Comparison of ENCODE assay signal across 8 mouse cellular contexts in genomic region chr7:19265928-19266822, GRCm38 (mm10). TPM values are rescaled to one million over a fixed set of nuclear protein-coding genes. Genes with fewer than 3 reads are reported as not detected.
DNase-seq lines count a peak whose midpoint lies in the region; ATAC-seq and TF ChIP-seq lines count a peak whose summit lies in the region.
"Had no signal": no experiment of that assay in that cellular context is flagged by ENCODE, and none has a peak within 500 bp of the region (broad histone marks: within the 10 kb centered on the region; RNA-seq: fewer than 3 reads in every experiment).

No protein-coding gene starts in this region.

- TF ChIP-seq CTCF in spleen, adult 2 months (IDR thresholded peaks at IDR 0.05; ENCODE audit: extremely low read depth, insufficient read depth, insufficient read length, insufficient replicate concordance): no peak

- H3K4me2 ChIP-seq in heart, embryonic 12.5 days: peak overlapping the region; percentile 22; the same call in 1 of the 2 replicates
- peak overlapping the region; percentile 73 for H3K4me2 ChIP-seq in liver, embryonic 12.5 days

- peak; percentile 47 for DNase-seq in urinary bladder, postnatal 14 days (ENCODE audit: low spot score)
- no peak for DNase-seq in urinary bladder, postnatal 36 days (ENCODE audit: low spot score in 2 of 2)
- peak; percentile 64 to 80 for DNase-seq in spleen, adult 2 months (ENCODE audit: low read depth in 1 of 2, low spot score in 2 of 2)
- DNase-seq in gastrocnemius, postnatal 25 days: no peak
- DNase-seq in retina, postnatal 1 day: no peak

- peaks cover 65% of the 10 kb centered on the region for H3K36me3 ChIP-seq in heart, embryonic 12.5 days
- peaks cover 63% of the 10 kb centered on the region for H3K36me3 ChIP-seq in liver, embryonic 12.5 days
- H3K36me3 ChIP-seq in spleen, adult 2 months (ENCODE audit: control insufficient read depth, insufficient read depth, low read length): peaks cover 30% of the 10 kb centered on the region

- peak overlapping the region; percentile 49 for H3K9ac ChIP-seq in heart, embryonic 12.5 days
- H3K9ac ChIP-seq in liver, embryonic 12.5 days: peak overlapping the region; percentile 64

- no peaks in the 10 kb centered on the region for H3K9me3 ChIP-seq in heart, embryonic 12.5 days (replicated peaks)
- H3K9me3 ChIP-seq in liver, embryonic 12.5 days (replicated peaks): no peaks in the 10 kb centered on the region

- H3K27me3 ChIP-seq in heart, embryonic 12.5 days (replicated peaks): no peaks in the 10 kb centered on the region
- H3K27me3 ChIP-seq in liver, embryonic 12.5 days (replicated peaks): no peaks in the 10 kb centered on the region
- H3K27me3 ChIP-seq in spleen, adult 2 months (ENCODE audit: control insufficient read depth, insufficient read depth, low read length): no peaks in the 10 kb centered on the region

- peaks cover 52% of the 10 kb centered on the region for H3K4me1 ChIP-seq in heart, embryonic 12.5 days (replicated peaks)
- peaks cover 80% of the 10 kb centered on the region for H3K4me1 ChIP-seq in liver, embryonic 12.5 days
- H3K4me1 ChIP-seq in spleen, adult 2 months (ENCODE audit: control insufficient read depth, insufficient read depth, insufficient read length): peaks cover 35% of the 10 kb centered on the region

- WGBS in heart, embryonic 12.5 days: 63% methylated on average over 10 of the region's 10 CpGs
- 45% methylated on average over 10 of the region's 10 CpGs for WGBS in liver, embryonic 12.5 days (ENCODE audit: insufficient replicate concordance)
- 6% methylated on average over 10 of the region's 10 CpGs for WGBS in spleen, adult 2 months

- 0 out of 2 replicates have a peak overlapping the region, but pooled peaks have one; percentile 45 for H3K27ac ChIP-seq in heart, embryonic 12.5 days (ENCODE audit: poor library complexity, severe bottlenecking)
- H3K27ac ChIP-seq in liver, embryonic 12.5 days: peak overlapping the region; percentile 97
- peak overlapping the region; percentile 87 for H3K27ac ChIP-seq in spleen, adult 2 months (ENCODE audit: insufficient read depth, low read length)

- no peak for TF ChIP-seq POLR2A in spleen, adult 2 months (IDR thresholded peaks at IDR 0.05; ENCODE audit: low read depth, low read length)

- H3K4me3 ChIP-seq in heart, embryonic 12.5 days: no peak overlapping the region
- H3K4me3 ChIP-seq in liver, embryonic 12.5 days: peak overlapping the region; percentile 36
- H3K4me3 ChIP-seq in spleen, adult 2 months (ENCODE audit: extremely low read depth, insufficient read depth, insufficient read length): peak overlapping the region; percentile 20; the same call in 1 of the 2 replicates

- ATAC-seq in heart, embryonic 12.5 days (ENCODE audit: insufficient number of reproducible peaks, low FRiP score): no peak
- ATAC-seq in liver, embryonic 12.5 days: 0 out of 2 replicates have a peak, but pooled peaks have one; percentile 0

RNA-seq across cellular contexts. Expression of gene Vasp, which starts 5.4 kb away (rescaled TPM):
- polyA plus RNA-seq in heart, embryonic 12.5 days (2016; fragmentation: Nextera tagmentation; extraction: Ambion mirVana): 93.7 and 99.0 TPM in 2 replicates
- polyA plus RNA-seq in liver, embryonic 12.5 days (2016; fragmentation: Nextera tagmentation; extraction: Ambion mirVana): 61.1 and 61.5 TPM in 2 replicates
- 335 and 437 TPM in 2 replicates for polyA plus RNA-seq in spleen, adult 2 months (2012; rRNA removed)
- 10 to 100 TPM; 16.3 to 18.0 TPM for total RNA-seq in gastrocnemius, postnatal 25 days (2021)

RNA-seq across cellular contexts. Expression of gene Ppm1n, which starts 13.7 kb away (rescaled TPM):
- not detected in 2 replicates for polyA plus RNA-seq in heart, embryonic 12.5 days (2016; fragmentation: Nextera tagmentation; extraction: Ambion mirVana)
- polyA plus RNA-seq in liver, embryonic 12.5 days (2016; fragmentation: Nextera tagmentation; extraction: Ambion mirVana): not detected in 2 replicates
- 2.1 and 3.3 TPM in 2 replicates for polyA plus RNA-seq in spleen, adult 2 months (2012; rRNA removed)
- not detected for total RNA-seq in gastrocnemius, postnatal 25 days (2021)
- polyA plus RNA-seq: stomach, embryonic 14.5 days had no signal

RNA-seq across cellular contexts. Expression of gene Rtn2, which starts 16.2 kb away (rescaled TPM):
- 23.6 and 26.7 TPM in 2 replicates for polyA plus RNA-seq in heart, embryonic 12.5 days (2016; fragmentation: Nextera tagmentation; extraction: Ambion mirVana)
- 5.1 and 5.6 TPM in 2 replicates for polyA plus RNA-seq in liver, embryonic 12.5 days (2016; fragmentation: Nextera tagmentation; extraction: Ambion mirVana)
- 7.7 and 9.1 TPM in 2 replicates for polyA plus RNA-seq in spleen, adult 2 months (2012; rRNA removed)
- total RNA-seq in gastrocnemius, postnatal 25 days (2021): 100 to 1,000 TPM; 943 to 950 TPM

RNA-seq across cellular contexts. Expression of gene Opa3, which starts 38.0 kb away (rescaled TPM):
- polyA plus RNA-seq in heart, embryonic 12.5 days (2016; fragmentation: Nextera tagmentation; extraction: Ambion mirVana): 37.0 and 38.4 TPM in 2 replicates
- polyA plus RNA-seq in liver, embryonic 12.5 days (2016; fragmentation: Nextera tagmentation; extraction: Ambion mirVana): 22.1 and 23.3 TPM in 2 replicates
- 14.7 and 17.7 TPM in 2 replicates for polyA plus RNA-seq in spleen, adult 2 months (2012; rRNA removed)
- 10 to 100 TPM; 39.4 to 41.3 TPM for total RNA-seq in gastrocnemius, postnatal 25 days (2021)

RNA-seq across cellular contexts. Expression of gene Fosb, which starts 43.7 kb away (rescaled TPM):
- polyA plus RNA-seq in heart, embryonic 12.5 days (2016; fragmentation: Nextera tagmentation; extraction: Ambion mirVana): 0.37 and 0.55 TPM in 2 replicates
- polyA plus RNA-seq in liver, embryonic 12.5 days (2016; fragmentation: Nextera tagmentation; extraction: Ambion mirVana): 0.04 and 0.05 TPM in 2 replicates
- 1.6 and 1.9 TPM in 2 replicates for polyA plus RNA-seq in spleen, adult 2 months (2012; rRNA removed)
- under 1 TPM; 0.43 to 0.64 TPM for total RNA-seq in gastrocnemius, postnatal 25 days (2021)

Comparison
In these comparisons a context has a peak if more than half of its experiments do, and no peak if none do; other contexts are left out.
1. DNase-seq: peak in urinary bladder, postnatal 14 days (single experiment) and spleen, adult 2 months (2 of 2); none in urinary bladder, postnatal 36 days (0 of 2), gastrocnemius, postnatal 25 days (single experiment) and retina, postnatal 1 day (single experiment).
2. H3K27ac ChIP-seq: peak in every context shown above with its lines; median percentile 97 in liver, embryonic 12.5 days; 87 in spleen, adult 2 months; 45 in heart, embryonic 12.5 days.